Mouse (Mus musculus): ENCODE data around the gene Ttc33. TPM values are rescaled to one million over a fixed set of nuclear protein-coding genes. Genes with fewer than 3 reads are reported as not detected.

The Ttc33 gene
- polyA plus RNA-seq, 1 experiment from 2014 or later = 52.5 TPM

DNA sequence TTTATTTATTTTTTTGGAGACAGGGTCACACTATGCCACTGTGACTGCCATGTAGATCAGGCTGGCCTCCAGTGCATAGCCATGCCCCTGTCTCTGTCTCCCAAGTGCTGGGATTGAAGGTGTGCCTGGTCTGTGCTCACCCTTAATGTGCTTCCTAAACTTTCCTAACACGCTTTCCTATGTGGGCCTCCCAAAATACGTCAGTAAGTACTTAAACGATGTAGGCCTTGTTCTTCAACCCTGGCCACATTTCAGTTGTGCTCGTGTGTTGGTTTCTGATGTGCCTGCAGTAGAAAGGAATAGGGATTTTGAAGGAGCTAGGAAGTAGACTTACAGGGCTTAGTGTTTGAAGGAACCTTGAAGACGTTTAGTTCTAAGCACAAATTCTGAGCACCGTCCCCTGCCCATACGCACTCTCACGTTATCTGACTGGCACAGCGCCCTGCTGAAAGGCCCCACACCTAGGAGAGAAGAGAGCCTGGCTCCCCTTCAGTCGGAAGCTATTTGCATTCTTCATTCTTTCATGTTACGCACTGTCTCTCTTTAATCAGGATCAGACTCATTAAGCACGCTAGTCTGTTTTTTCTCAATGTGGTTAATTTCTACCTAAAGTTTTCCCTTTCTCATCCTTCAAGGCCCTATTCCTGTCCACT is 20.1 kb upstream of the Ttc33 start:
- 84% methylated on average over 12 of the region's 12 CpGs for WGBS

DNA sequence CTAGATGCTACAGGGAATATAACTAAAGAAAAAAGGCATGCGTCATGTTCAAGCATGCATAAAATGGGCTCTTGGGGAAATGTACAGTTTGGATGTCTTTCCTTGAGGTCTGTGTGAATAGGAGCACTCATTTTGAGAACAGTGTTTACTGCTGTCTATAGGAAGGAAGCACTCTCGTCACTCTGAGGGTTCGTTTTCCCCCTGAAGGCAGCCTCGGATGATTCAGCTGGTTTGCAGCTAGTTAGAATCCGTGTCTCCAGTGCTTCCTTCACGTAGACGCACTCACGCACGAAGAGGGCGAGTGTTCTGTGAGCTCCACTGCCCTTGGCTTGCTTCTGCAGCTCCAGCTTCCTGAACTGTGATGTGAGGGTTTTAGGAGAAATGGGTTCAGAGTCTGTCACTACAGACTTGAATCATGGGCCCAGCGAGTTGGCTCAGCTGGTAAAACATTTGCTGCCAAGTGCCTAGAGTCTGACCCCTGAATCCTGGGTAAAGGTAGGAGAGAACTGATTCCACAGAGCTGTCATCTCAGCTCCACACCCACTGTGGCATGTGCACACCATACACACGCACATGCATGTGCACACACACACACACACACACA is 12.0 kb upstream of the Ttc33 start:
- ATAC-seq = no peak
- H3K9ac ChIP-seq (ENCODE audit: low read depth, low read length) = no peak overlapping the region
- no peaks in the 10 kb centered on the region for H3K9me3 ChIP-seq (ENCODE audit: control insufficient read depth, low read length)
- H3K4me3 ChIP-seq (ENCODE audit: low read length) = no peak overlapping the region
- 93% methylated on average over 12 of the region's 12 CpGs for WGBS
- H3K36me3 ChIP-seq (ENCODE audit: control insufficient read depth, insufficient read depth, low read length) = peaks cover 27% of the 10 kb centered on the region
- H3K27ac ChIP-seq (ENCODE audit: low read depth, low read length) = no peak overlapping the region
- H3K27me3 ChIP-seq (replicated peaks; ENCODE audit: control insufficient read depth, insufficient read depth, low read length) = no peaks in the 10 kb centered on the region
- H3K4me1 ChIP-seq (ENCODE audit: control insufficient read depth, insufficient read depth, low read depth, low read length) = no peaks in the 10 kb centered on the region
- no peak overlapping the region for H3K4me2 ChIP-seq (ENCODE audit: low read length)

More for the DNA sequence above, 20.1 kb upstream of the Ttc33 start:
- peaks cover 21% of the 10 kb centered on the region for H3K36me3 ChIP-seq (ENCODE audit: control insufficient read depth, insufficient read depth, low read length)
- no peaks in the 10 kb centered on the region for H3K27me3 ChIP-seq (replicated peaks; ENCODE audit: control insufficient read depth, insufficient read depth, low read length)
- H3K4me3 ChIP-seq (ENCODE audit: low read length) = no peak overlapping the region
- no peaks in the 10 kb centered on the region for H3K4me1 ChIP-seq (ENCODE audit: control insufficient read depth, insufficient read depth, low read depth, low read length)
- no peaks in the 10 kb centered on the region for H3K9me3 ChIP-seq (ENCODE audit: control insufficient read depth, low read length)
- no peak overlapping the region for H3K9ac ChIP-seq (ENCODE audit: low read depth, low read length)
- no peak for ATAC-seq
- H3K4me2 ChIP-seq (ENCODE audit: low read length) = no peak overlapping the region
- no peak overlapping the region for H3K27ac ChIP-seq (ENCODE audit: low read depth, low read length)

GRCm38 (mm10) chr15:5184668-5185330 is 526 bp upstream of the Ttc33 start:
- WGBS = 43% methylated on average over 11 of the region's 11 CpGs
- no peaks in the 10 kb centered on the region for H3K27me3 ChIP-seq (replicated peaks; ENCODE audit: control insufficient read depth, insufficient read depth, low read length)
- peak; percentile 67 for ATAC-seq
- H3K36me3 ChIP-seq (ENCODE audit: control insufficient read depth, insufficient read depth, low read length) = no peaks in the 10 kb centered on the region
- peak overlapping the region; percentile 79 for H3K4me2 ChIP-seq (ENCODE audit: low read length)
- H3K4me1 ChIP-seq (ENCODE audit: control insufficient read depth, insufficient read depth, low read depth, low read length) = peaks cover 19% of the 10 kb centered on the region
- peak overlapping the region; percentile 86 for H3K9ac ChIP-seq (ENCODE audit: low read depth, low read length)
- H3K4me3 ChIP-seq (ENCODE audit: low read length) = peak overlapping the region; percentile 98
- H3K9me3 ChIP-seq (ENCODE audit: control insufficient read depth, low read length) = no peaks in the 10 kb centered on the region
- H3K27ac ChIP-seq (ENCODE audit: low read depth, low read length) = peak overlapping the region; percentile 86

- Histone ChIP-seq H3K9me3 (ENCODE audit: control insufficient read depth, low read length) (no peaks in the 10 kb centered on the region), H3K4me1 (ENCODE audit: control insufficient read depth, insufficient read depth, low read depth, low read length) (peaks cover 19% of the 10 kb centered on the region), H3K36me3 (ENCODE audit: control insufficient read depth, insufficient read depth, low read length) (peaks cover 3% of the 10 kb centered on the region; the same call in 1 of the 2 replicates), H3K9ac (ENCODE audit: low read depth, low read length) (peak overlapping the region; percentile 86), H3K4me3 (ENCODE audit: low read length) (peak overlapping the region; percentile 98), H3K27ac (ENCODE audit: low read depth, low read length) (peak overlapping the region; percentile 86; the same call in 1 of the 2 replicates), H3K27me3 (replicated peaks; ENCODE audit: control insufficient read depth, insufficient read depth, low read length) (no peaks in the 10 kb centered on the region), H3K4me2 (ENCODE audit: low read length) (peak overlapping the region; percentile 79)
- peak; percentile 9; the same call in 1 of the 2 replicates for ATAC-seq
- WGBS = 35% methylated on average over 10 of the region's 10 CpGs
These were observed 959 bp downstream of the Ttc33 start for GRCm38 (mm10) chr15:5186293-5186675.

- Histone ChIP-seq H3K27me3 (replicated peaks; ENCODE audit: control insufficient read depth, insufficient read depth, low read length) (no peaks in the 10 kb centered on the region), H3K4me1 (ENCODE audit: control insufficient read depth, insufficient read depth, low read depth, low read length) (peaks cover 19% of the 10 kb centered on the region), H3K4me2 (ENCODE audit: low read length) (no peak overlapping the region), H3K27ac (ENCODE audit: low read depth, low read length) (no peak overlapping the region), H3K9me3 (ENCODE audit: control insufficient read depth, low read length) (no peaks in the 10 kb centered on the region), H3K9ac (ENCODE audit: low read depth, low read length) (no peak overlapping the region), H3K4me3 (ENCODE audit: low read length) (no peak overlapping the region), H3K36me3 (ENCODE audit: control insufficient read depth, insufficient read depth, low read length) (peaks cover 3% of the 10 kb centered on the region; the same call in 1 of the 2 replicates)
- 57% methylated on average over 4 of the region's 4 CpGs for WGBS
- ATAC-seq = no peak
These were observed 1.8 kb downstream of the Ttc33 start for GRCm38 (mm10) chr15:5187116-5187515.

DNA sequence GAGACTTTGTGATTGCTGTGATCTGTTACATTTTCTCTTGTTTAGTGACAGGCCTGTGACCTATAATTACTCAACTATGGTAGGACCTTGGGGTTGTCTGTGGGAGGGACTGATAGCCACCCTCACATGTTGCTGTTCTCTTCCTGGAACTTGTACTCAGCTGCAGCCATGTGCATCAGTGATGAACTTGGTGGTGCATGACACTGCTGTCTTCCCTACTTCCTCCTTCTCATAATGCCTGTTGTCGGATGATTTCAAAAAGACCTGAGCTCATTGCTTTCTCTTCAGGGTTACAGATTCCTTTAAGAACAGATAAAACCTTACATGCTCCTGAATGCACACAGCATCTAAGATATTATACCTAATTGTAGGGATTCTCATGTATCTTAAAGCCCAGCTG is 2.7 kb downstream of the Ttc33 start:
- peaks cover 19% of the 10 kb centered on the region for H3K4me1 ChIP-seq (ENCODE audit: control insufficient read depth, insufficient read depth, low read depth, low read length)
- 89% methylated on average over 1 of the region's 1 CpGs for WGBS
- H3K36me3 ChIP-seq (ENCODE audit: control insufficient read depth, insufficient read depth, low read length) = peaks cover 3% of the 10 kb centered on the region; the same call in 1 of the 2 replicates
- ATAC-seq = no peak
- H3K27me3 ChIP-seq (replicated peaks; ENCODE audit: control insufficient read depth, insufficient read depth, low read length) = no peaks in the 10 kb centered on the region
- H3K4me2 ChIP-seq (ENCODE audit: low read length) = no peak overlapping the region
- no peak overlapping the region for H3K9ac ChIP-seq (ENCODE audit: low read depth, low read length)
- H3K27ac ChIP-seq (ENCODE audit: low read depth, low read length) = no peak overlapping the region
- H3K4me3 ChIP-seq (ENCODE audit: low read length) = no peak overlapping the region
- no peaks in the 10 kb centered on the region for H3K9me3 ChIP-seq (ENCODE audit: control insufficient read depth, low read length)

- Histone ChIP-seq H3K9me3 (ENCODE audit: control insufficient read depth, low read length) (no peaks in the 10 kb centered on the region), H3K27ac (ENCODE audit: low read depth, low read length) (no peak overlapping the region), H3K4me2 (ENCODE audit: low read length) (no peak overlapping the region), H3K4me3 (ENCODE audit: low read length) (no peak overlapping the region), H3K27me3 (replicated peaks; ENCODE audit: control insufficient read depth, insufficient read depth, low read length) (no peaks in the 10 kb centered on the region), H3K9ac (ENCODE audit: low read depth, low read length) (no peak overlapping the region), H3K4me1 (ENCODE audit: control insufficient read depth, insufficient read depth, low read depth, low read length) (peaks cover 14% of the 10 kb centered on the region), H3K36me3 (ENCODE audit: control insufficient read depth, insufficient read depth, low read length) (peaks cover 3% of the 10 kb centered on the region; the same call in 1 of the 2 replicates)
- WGBS = 57% methylated on average over 10 of the region's 10 CpGs
- ATAC-seq = no peak
These were observed 4.3 kb downstream of the Ttc33 start for GRCm38 (mm10) chr15:5189504-5190093.

GRCm38 (mm10) chr15:5193833-5194232 is 8.5 kb downstream of the Ttc33 start:
- Histone ChIP-seq H3K4me1 (ENCODE audit: control insufficient read depth, insufficient read depth, low read depth, low read length) (no peaks in the 10 kb centered on the region), H3K27ac (ENCODE audit: low read depth, low read length) (no peak overlapping the region), H3K9ac (ENCODE audit: low read depth, low read length) (no peak overlapping the region), H3K4me2 (ENCODE audit: low read length) (no peak overlapping the region), H3K36me3 (ENCODE audit: control insufficient read depth, insufficient read depth, low read length) (peaks cover 3% of the 10 kb centered on the region; the same call in 1 of the 2 replicates), H3K27me3 (replicated peaks; ENCODE audit: control insufficient read depth, insufficient read depth, low read length) (no peaks in the 10 kb centered on the region), H3K9me3 (ENCODE audit: control insufficient read depth, low read length) (no peaks in the 10 kb centered on the region), H3K4me3 (ENCODE audit: low read length) (no peak overlapping the region)
- no peak for ATAC-seq
- WGBS = 86% methylated on average over 3 of the region's 3 CpGs

- H3K4me1 ChIP-seq (ENCODE audit: control insufficient read depth, insufficient read depth, low read depth, low read length) = no peaks in the 10 kb centered on the region
- no peaks in the 10 kb centered on the region for H3K27me3 ChIP-seq (replicated peaks; ENCODE audit: control insufficient read depth, insufficient read depth, low read length)
- H3K4me3 ChIP-seq (ENCODE audit: low read length) = no peak overlapping the region
- WGBS = 96% methylated on average over 6 of the region's 6 CpGs
- ATAC-seq = no peak
- H3K9me3 ChIP-seq (ENCODE audit: control insufficient read depth, low read length) = no peaks in the 10 kb centered on the region
- H3K27ac ChIP-seq (ENCODE audit: low read depth, low read length) = no peak overlapping the region
- no peak overlapping the region for H3K9ac ChIP-seq (ENCODE audit: low read depth, low read length)
- no peak overlapping the region for H3K4me2 ChIP-seq (ENCODE audit: low read length)
- H3K36me3 ChIP-seq (ENCODE audit: control insufficient read depth, insufficient read depth, low read length) = peaks cover 3% of the 10 kb centered on the region; the same call in 1 of the 2 replicates
These were observed 9.1 kb downstream of the Ttc33 start for GRCm38 (mm10) chr15:5194446-5194845.

Measured in hindbrain, embryonic 16.5 days (tissue).